Mouse (Mus musculus) embryonic fibroblast, embryonic 13.5 days (primary cell): ENCODE measurements at regions not wholly inside any gene's neighbourhood (a gene's known extent, or its start where the extent isn't known, plus 50 kb on each side); places are given as distances from the start of the nearest gene placed in this dataset.

Experiments
- H3K27ac ChIP-seq: 2 replicates; pipeline ENCODE4 v1.5.1; 2012; ENCODE audit warnings: low read length, control low read depth, inconsistent platforms; ENCODE audit not compliant: insufficient read depth
- H3K4me1 ChIP-seq: 2 replicates; pipeline ENCODE4 v1.6.1; 2011; ENCODE audit warnings: low read length; ENCODE audit not compliant: control insufficient read depth, insufficient read depth
- H3K4me3 ChIP-seq: 2 replicates; pipeline ENCODE4 v1.5.1; 2011; ENCODE audit warnings: mild to moderate bottlenecking, control low read depth, low read length; ENCODE audit not compliant: insufficient read depth
- CTCF ChIP-seq: IDR thresholded peaks from 2 replicates; pipeline ENCODE4 v1.5.1; 2011; ENCODE audit warnings: mild to moderate bottlenecking, control low read depth, low read length, moderate library complexity, borderline replicate concordance; ENCODE audit not compliant: insufficient read depth
- POLR2A ChIP-seq: IDR thresholded peaks from 2 replicates; pipeline ENCODE4 v1.6.1; 2011; ENCODE audit warnings: low read depth, mild to moderate bottlenecking, control low read depth, low read length, moderate library complexity

- no peaks in the 10 kb centered on the region for H3K4me1 ChIP-seq
- TF ChIP-seq CTCF (no peak), POLR2A (no peak)
- H3K27ac ChIP-seq = no peak overlapping the region
- H3K4me3 ChIP-seq = no peak overlapping the region
Measured at GRCm38 (mm10) chr3:133748756-133749737, 204.1 kb upstream of the Tet2 start.

- H3K4me1 ChIP-seq = no peaks in the 10 kb centered on the region; the same call in 1 of the 2 replicates
- no peak for TF ChIP-seq POLR2A
- TF ChIP-seq CTCF = no peak
- no peak overlapping the region for H3K27ac ChIP-seq
- no peak overlapping the region for H3K4me3 ChIP-seq
Measured at GRCm38 (mm10) chr3:133750061-133750460, 205.1 kb upstream of the Tet2 start.

- H3K4me1 ChIP-seq = no peaks in the 10 kb centered on the region; the same call in 1 of the 2 replicates
- no peak overlapping the region for H3K4me3 ChIP-seq
- TF ChIP-seq CTCF (no peak), POLR2A (no peak)
- no peak overlapping the region for H3K27ac ChIP-seq
Measured at GRCm38 (mm10) chr3:133750606-133751005, 205.7 kb upstream of the Tet2 start.

- TF ChIP-seq CTCF = no peak
- no peak for TF ChIP-seq POLR2A
- Histone ChIP-seq H3K27ac (no peak overlapping the region), H3K4me3 (no peak overlapping the region), H3K4me1 (no peaks in the 10 kb centered on the region; the same call in 1 of the 2 replicates)
Measured at GRCm38 (mm10) chr3:133751011-133751410, 206.1 kb upstream of the Tet2 start.

GRCm38 (mm10) chr3:133751565-133751964 lies 206.6 kb upstream of the Tet2 start:
- H3K27ac ChIP-seq = no peak overlapping the region
- H3K4me3 ChIP-seq = no peak overlapping the region
- H3K4me1 ChIP-seq = no peaks in the 10 kb centered on the region; the same call in 1 of the 2 replicates
- TF ChIP-seq POLR2A = no peak
- no peak for TF ChIP-seq CTCF

GRCm38 (mm10) chr3:133753041-133753440 lies 208.1 kb upstream of the Tet2 start:
- Histone ChIP-seq H3K27ac (no peak overlapping the region), H3K4me1 (no peaks in the 10 kb centered on the region; the same call in 1 of the 2 replicates), H3K4me3 (no peak overlapping the region)
- TF ChIP-seq CTCF (no peak), POLR2A (no peak)

- TF ChIP-seq POLR2A (no peak), CTCF (no peak)
- H3K27ac ChIP-seq = no peak overlapping the region
- H3K4me1 ChIP-seq = peaks cover 2% of the 10 kb centered on the region; the same call in 1 of the 2 replicates
- no peak overlapping the region for H3K4me3 ChIP-seq
Measured at GRCm38 (mm10) chr3:133754006-133754910, 209.3 kb upstream of the Tet2 start.

GRCm38 (mm10) chr3:133754911-133755259 lies 209.9 kb upstream of the Tet2 start:
- H3K27ac ChIP-seq = no peak overlapping the region
- TF ChIP-seq POLR2A (no peak), CTCF (no peak)
- H3K4me1 ChIP-seq = peaks cover 2% of the 10 kb centered on the region; the same call in 1 of the 2 replicates
- no peak overlapping the region for H3K4me3 ChIP-seq

- no peak for TF ChIP-seq CTCF
- TF ChIP-seq POLR2A = no peak
- no peak overlapping the region for H3K27ac ChIP-seq
- no peak overlapping the region for H3K4me3 ChIP-seq
- peaks cover 2% of the 10 kb centered on the region; the same call in 1 of the 2 replicates for H3K4me1 ChIP-seq
Measured at GRCm38 (mm10) chr3:133757756-133758420, 212.9 kb upstream of the Tet2 start.
